Mouse (Mus musculus): ENCODE data around the gene Nmrk2. TPM values are rescaled to one million over a fixed set of nuclear protein-coding genes. Genes with fewer than 3 reads are reported as not detected.
"Not testable (repeated sequence)": the region's sequence is repeated elsewhere in the genome, so short reads cannot be mapped to it uniquely, and the experiment has no call there.

Gene Nmrk2
- polyA plus RNA-seq, 1 experiment = not detected

DNA sequence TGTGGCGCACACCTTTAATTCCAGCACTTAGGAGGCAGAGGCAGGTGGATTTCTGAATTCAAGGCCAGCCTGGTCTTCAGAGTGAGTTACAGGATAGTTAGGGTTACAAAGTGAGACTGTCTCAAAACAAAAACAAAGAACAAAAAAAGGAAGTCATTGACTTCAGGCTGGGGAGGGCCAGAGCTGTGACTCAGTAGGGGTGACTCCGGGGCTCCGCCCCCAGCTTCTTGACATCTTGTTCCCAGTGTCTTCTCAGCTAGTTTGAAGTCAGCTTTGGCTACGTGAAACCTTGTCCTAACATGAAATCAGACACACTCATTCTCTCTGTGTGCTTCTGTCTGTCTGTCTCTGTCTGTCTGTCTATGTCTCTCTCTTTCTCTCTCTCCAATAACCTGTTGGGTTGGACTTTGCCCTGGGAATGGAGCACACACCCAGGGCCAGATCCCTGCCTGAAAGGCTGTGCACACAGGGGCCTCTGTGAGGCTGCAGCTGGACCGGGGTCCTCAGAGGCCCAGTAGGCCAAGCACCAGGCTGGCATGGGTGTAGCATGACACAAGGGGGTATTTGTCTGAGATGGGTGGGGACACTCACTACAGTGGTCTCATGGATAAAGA lies 19.7 kb upstream of the Nmrk2 start:
- H3K36me3 ChIP-seq (ENCODE audit: control insufficient read depth) = no peaks in the 10 kb centered on the region
- H3K27me3 ChIP-seq (ENCODE audit: control insufficient read depth) = peaks cover 7% of the 10 kb centered on the region
- H3K9me3 ChIP-seq (ENCODE audit: control insufficient read depth, low read length) = no peaks in the 10 kb centered on the region
- H3K4me1 ChIP-seq (ENCODE audit: control insufficient read depth) = no peaks in the 10 kb centered on the region; the same call in 1 of the 2 replicates
- no peak overlapping the region for H3K4me3 ChIP-seq (replicated peaks)
- TF ChIP-seq GATA1 (IDR thresholded peaks at IDR 0.05; ENCODE audit: low read length) (no peak), TAL1 (IDR thresholded peaks at IDR 0.05; ENCODE audit: low read length) (no peak)

DNA sequence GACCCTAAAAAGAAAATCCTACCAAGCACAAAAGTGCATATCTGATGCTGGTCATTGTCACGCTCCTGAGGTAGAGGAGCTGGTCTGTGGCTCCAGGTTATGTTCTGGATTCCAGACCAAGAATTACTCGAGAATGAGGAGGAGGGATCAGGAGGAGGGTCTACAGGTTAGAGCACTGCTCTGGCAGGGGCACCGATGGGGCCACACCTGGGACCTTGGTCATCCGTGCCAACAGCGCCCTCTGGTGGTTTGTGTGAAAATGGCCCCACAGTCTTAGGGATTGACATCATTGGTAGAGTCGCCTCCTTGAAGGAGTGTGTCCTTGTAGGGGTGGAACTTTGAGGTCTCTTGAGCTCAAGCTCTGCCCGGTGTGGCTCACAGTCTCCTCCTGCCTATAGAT lies 16.1 kb upstream of the Nmrk2 start:
- H3K27me3 ChIP-seq (ENCODE audit: control insufficient read depth) = peaks cover 12% of the 10 kb centered on the region
- H3K4me3 ChIP-seq (replicated peaks) = no peak overlapping the region
- H3K4me1 ChIP-seq (ENCODE audit: control insufficient read depth) = no peaks in the 10 kb centered on the region; the same call in 1 of the 2 replicates
- no peaks in the 10 kb centered on the region for H3K9me3 ChIP-seq (ENCODE audit: control insufficient read depth, low read length)
- H3K36me3 ChIP-seq (ENCODE audit: control insufficient read depth) = no peaks in the 10 kb centered on the region
- TF ChIP-seq TAL1 (IDR thresholded peaks at IDR 0.05; ENCODE audit: low read length) (no peak), GATA1 (IDR thresholded peaks at IDR 0.05; ENCODE audit: low read length) (no peak)

DNA sequence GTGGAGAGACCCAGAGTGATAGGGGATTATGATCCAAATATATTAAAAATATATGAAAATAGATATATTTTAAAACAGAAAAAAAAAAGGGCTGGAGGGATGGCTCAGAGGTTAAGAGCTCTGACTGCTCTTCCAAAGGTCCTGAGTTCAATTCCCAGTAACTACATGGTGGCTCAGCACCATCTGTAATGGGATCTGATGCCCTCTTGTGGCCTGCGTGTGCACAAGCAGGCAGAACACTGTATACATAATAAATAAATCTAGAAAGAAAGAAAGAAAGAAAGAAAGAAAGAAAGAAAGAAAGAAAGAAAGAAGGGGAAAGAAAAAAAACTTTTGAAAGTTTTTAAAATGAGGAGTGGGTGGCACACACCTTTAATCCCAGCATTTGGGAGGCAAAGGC lies 15.4 kb upstream of the Nmrk2 start:
- not testable (repeated sequence) for H3K36me3 ChIP-seq (ENCODE audit: control insufficient read depth)

DNA sequence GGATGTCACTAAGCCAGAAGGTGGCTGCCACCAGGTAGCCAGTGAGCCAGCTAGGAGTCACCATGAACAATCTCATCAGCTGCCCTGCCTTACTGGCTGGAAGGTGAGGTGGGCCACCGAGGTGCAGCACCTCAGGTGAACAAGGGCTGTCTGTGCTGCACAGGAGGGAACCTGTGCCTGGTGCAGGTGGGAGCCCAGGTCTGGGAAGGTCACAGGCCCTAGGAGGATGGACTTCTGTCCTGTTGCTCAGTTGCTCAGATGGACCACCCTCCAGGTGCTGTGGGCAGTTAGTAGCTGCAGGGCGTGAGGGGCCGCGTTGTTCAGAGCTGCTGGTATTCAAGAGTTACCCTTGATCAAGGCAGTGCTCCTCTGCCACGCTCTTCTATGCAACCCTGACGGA lies 15.0 kb upstream of the Nmrk2 start:
- Histone ChIP-seq H3K4me3 (replicated peaks) (no peak overlapping the region), H3K27me3 (ENCODE audit: control insufficient read depth) (peaks cover 14% of the 10 kb centered on the region), H3K9me3 (ENCODE audit: control insufficient read depth, low read length) (peaks cover 4% of the 10 kb centered on the region), H3K36me3 (ENCODE audit: control insufficient read depth) (no peaks in the 10 kb centered on the region), H3K4me1 (ENCODE audit: control insufficient read depth) (no peaks in the 10 kb centered on the region; the same call in 1 of the 2 replicates)
- TF ChIP-seq GATA1 (IDR thresholded peaks at IDR 0.05; ENCODE audit: low read length) = no peak

More for the DNA sequence above, 15.4 kb upstream of the Nmrk2 start:
- H3K27me3 ChIP-seq (ENCODE audit: control insufficient read depth) = peaks cover 14% of the 10 kb centered on the region
- not testable (repeated sequence) for H3K4me3 ChIP-seq (replicated peaks); H3K4me1 ChIP-seq (ENCODE audit: control insufficient read depth); H3K9me3 ChIP-seq (ENCODE audit: control insufficient read depth, low read length)

DNA sequence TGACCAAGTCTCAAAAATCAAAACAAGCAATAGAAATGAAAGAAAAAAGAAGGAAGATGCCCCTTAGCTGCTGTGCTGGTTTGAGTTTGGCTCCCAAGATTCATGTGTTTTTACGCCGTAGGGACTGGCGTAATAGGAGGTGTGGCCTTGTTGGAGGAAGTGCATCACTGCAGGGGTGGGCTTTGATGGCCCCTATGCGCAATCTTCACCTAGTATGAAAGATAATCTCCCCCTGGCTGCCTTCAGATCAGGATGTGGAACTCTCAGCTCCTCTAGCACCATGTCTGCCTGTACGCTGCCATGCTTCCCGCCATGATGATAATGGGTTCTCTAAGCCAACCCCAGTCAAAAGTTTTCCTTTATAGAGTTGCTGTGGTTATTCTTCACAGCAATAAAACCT lies 14.4 kb upstream of the Nmrk2 start:
- TF ChIP-seq TAL1 (IDR thresholded peaks at IDR 0.05; ENCODE audit: low read length) = no peak
- no peak for TF ChIP-seq GATA1 (IDR thresholded peaks at IDR 0.05; ENCODE audit: low read length)
- H3K4me3 ChIP-seq (replicated peaks) = no peak overlapping the region

DNA sequence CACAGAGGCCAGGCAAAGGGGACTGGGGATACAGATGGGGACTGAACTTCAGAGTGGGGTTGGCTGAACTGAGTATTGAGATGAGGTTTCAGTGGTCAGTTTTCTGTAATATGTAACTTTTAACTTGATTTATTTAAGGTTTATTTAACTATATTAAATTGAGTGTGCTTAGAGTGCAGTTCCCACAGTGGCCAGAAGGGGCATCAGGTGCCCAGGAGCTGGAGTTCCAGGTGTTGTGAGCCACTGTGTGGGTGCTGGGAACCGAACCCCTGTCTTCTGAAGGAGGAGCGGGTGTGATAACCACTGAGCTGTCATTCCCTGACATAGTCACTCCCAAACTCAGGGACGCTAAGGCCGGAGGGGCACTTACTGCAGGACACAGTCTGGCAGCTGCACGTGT lies 8.3 kb upstream of the Nmrk2 start:
- TF ChIP-seq GATA1 (IDR thresholded peaks at IDR 0.05; ENCODE audit: low read length) (no peak), TAL1 (IDR thresholded peaks at IDR 0.05; ENCODE audit: low read length) (no peak)
- H3K9me3 ChIP-seq (ENCODE audit: control insufficient read depth, low read length) = peaks cover 13% of the 10 kb centered on the region
- peaks cover 21% of the 10 kb centered on the region for H3K27me3 ChIP-seq (ENCODE audit: control insufficient read depth)
- no peak overlapping the region for H3K4me3 ChIP-seq (replicated peaks)
- H3K4me1 ChIP-seq (ENCODE audit: control insufficient read depth) = no peaks in the 10 kb centered on the region
- H3K36me3 ChIP-seq (ENCODE audit: control insufficient read depth) = no peaks in the 10 kb centered on the region

More for the DNA sequence above, 14.4 kb upstream of the Nmrk2 start:
- peaks cover 6% of the 10 kb centered on the region for H3K9me3 ChIP-seq (ENCODE audit: control insufficient read depth, low read length)
- no peaks in the 10 kb centered on the region for H3K36me3 ChIP-seq (ENCODE audit: control insufficient read depth)
- H3K27me3 ChIP-seq (ENCODE audit: control insufficient read depth) = peaks cover 14% of the 10 kb centered on the region
- H3K4me1 ChIP-seq (ENCODE audit: control insufficient read depth) = no peaks in the 10 kb centered on the region; the same call in 1 of the 2 replicates

DNA sequence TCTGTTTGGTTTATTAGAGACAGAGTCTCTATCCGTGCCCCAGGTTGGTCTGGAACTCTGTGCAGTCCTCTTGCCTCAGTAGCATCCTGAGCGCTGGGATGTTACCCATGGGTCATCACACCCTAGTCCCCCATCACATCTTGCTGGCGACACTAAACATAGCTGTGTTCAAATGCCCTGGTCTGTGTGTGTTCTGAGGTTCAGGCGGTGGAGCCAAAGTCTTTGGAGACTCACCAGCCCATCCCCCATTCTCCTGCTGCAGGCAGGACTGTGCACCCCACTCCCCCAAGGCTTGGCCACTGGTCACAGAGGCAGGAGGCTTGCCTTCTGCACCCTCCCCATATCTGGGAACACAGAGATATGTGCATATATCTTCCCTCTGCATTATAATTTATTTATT lies 2.3 kb upstream of the Nmrk2 start:
- peaks cover 18% of the 10 kb centered on the region for H3K27me3 ChIP-seq (ENCODE audit: control insufficient read depth)
- H3K9me3 ChIP-seq (ENCODE audit: control insufficient read depth, low read length) = no peaks in the 10 kb centered on the region
- H3K36me3 ChIP-seq (ENCODE audit: control insufficient read depth) = no peaks in the 10 kb centered on the region
- peaks cover 24% of the 10 kb centered on the region for H3K4me1 ChIP-seq (ENCODE audit: control insufficient read depth)
- H3K4me3 ChIP-seq (replicated peaks) = no peak overlapping the region
- TF ChIP-seq TAL1 (IDR thresholded peaks at IDR 0.05; ENCODE audit: low read length) (no peak), GATA1 (IDR thresholded peaks at IDR 0.05; ENCODE audit: low read length) (no peak)

DNA sequence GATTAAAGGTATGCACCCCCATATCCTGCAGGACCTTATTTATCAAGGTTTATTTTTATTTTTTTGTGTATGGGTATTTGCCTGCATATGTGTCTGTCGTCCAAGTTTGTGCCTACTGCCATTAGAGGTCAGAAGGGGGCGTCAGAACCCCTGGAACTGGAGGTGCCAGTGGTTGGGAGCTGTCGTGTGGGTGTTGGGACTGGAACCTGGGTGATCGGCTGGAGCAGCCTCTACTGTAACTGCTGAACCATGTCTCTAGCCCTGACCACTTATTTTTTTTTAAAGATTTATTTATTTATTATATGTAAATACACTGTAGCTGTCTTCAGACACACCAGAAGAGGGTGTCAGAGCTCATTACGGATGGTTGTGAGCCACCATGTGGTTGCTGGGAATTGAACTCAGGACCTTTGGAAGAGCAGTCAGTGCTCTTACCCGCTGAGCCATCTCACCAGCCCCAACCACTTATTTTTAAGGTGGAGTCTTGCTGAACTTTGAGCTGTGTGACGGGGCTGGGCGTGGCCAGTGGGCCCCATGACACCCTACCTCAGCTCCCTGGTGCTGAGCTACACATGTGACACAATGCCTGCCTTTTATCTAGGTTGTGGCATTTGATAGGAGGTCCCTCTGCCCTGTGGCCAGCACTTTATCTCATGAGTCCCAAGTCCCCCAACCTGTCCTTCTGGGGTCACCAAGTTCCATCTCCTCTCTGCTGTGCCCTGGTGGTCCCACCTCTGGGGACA lies 1.3 kb upstream of the Nmrk2 start:
- Histone ChIP-seq H3K4me1 (ENCODE audit: control insufficient read depth) (peaks cover 24% of the 10 kb centered on the region), H3K27me3 (ENCODE audit: control insufficient read depth) (peaks cover 23% of the 10 kb centered on the region), H3K4me3 (replicated peaks) (no peak overlapping the region), H3K9me3 (ENCODE audit: control insufficient read depth, low read length) (no peaks in the 10 kb centered on the region), H3K36me3 (ENCODE audit: control insufficient read depth) (no peaks in the 10 kb centered on the region)
- TF ChIP-seq GATA1 (IDR thresholded peaks at IDR 0.05; ENCODE audit: low read length) = no peak
- TF ChIP-seq TAL1 (IDR thresholded peaks at IDR 0.05; ENCODE audit: low read length) = no peak

DNA sequence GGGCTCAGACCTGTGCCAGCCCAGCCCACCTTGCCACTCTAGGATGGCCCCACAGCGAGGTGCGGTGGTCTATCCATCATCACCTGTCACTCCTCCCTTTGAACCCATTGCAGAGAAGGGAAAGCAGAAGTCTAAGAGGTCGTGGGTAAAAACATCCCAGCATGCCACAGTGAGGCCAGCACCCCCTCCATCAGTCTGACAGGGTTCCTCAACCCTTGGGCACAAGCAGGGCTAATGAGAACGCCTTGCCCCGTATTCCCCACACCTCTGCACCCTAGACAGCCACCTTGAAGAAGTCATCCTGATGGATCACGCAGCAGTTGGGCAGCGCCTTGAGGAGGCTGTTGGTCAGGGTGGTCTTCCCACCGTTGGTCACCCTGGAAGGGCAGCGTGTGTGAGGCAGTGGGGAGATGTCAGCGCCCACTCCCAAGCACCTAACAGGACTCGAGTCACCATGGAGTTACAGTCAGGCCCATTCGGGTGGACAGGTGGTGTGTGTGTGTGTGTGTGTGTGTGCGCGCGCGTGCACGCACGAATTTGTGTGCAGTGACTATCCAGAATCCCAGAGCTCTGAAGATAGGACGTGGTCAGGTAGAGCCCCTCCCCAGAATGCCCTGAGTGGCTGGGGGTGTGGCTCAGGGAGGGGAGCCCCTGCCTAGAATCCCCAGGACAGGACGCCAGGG lies 1.1 kb downstream of the Nmrk2 start:
- Histone ChIP-seq H3K27me3 (ENCODE audit: control insufficient read depth) (peaks cover 29% of the 10 kb centered on the region), H3K36me3 (ENCODE audit: control insufficient read depth) (no peaks in the 10 kb centered on the region), H3K4me1 (ENCODE audit: control insufficient read depth) (peaks cover 25% of the 10 kb centered on the region), H3K9me3 (ENCODE audit: control insufficient read depth, low read length) (no peaks in the 10 kb centered on the region), H3K4me3 (replicated peaks) (no peak overlapping the region)
- TF ChIP-seq GATA1 (IDR thresholded peaks at IDR 0.05; ENCODE audit: low read length) (no peak), TAL1 (IDR thresholded peaks at IDR 0.05; ENCODE audit: low read length) (no peak)
